Mouse (Mus musculus): ENCODE results near the gene Cdr2l. TPM values are rescaled to one million over a fixed set of nuclear protein-coding genes. Genes with fewer than 3 reads are reported as not detected.
"Not testable (repeated sequence)": the region's sequence is repeated elsewhere in the genome, so short reads cannot be mapped to it uniquely, and the experiment has no call there.

The Cdr2l gene
- polyA plus RNA-seq, 1 experiment from 2014 or later: 14.6 TPM

DNA sequence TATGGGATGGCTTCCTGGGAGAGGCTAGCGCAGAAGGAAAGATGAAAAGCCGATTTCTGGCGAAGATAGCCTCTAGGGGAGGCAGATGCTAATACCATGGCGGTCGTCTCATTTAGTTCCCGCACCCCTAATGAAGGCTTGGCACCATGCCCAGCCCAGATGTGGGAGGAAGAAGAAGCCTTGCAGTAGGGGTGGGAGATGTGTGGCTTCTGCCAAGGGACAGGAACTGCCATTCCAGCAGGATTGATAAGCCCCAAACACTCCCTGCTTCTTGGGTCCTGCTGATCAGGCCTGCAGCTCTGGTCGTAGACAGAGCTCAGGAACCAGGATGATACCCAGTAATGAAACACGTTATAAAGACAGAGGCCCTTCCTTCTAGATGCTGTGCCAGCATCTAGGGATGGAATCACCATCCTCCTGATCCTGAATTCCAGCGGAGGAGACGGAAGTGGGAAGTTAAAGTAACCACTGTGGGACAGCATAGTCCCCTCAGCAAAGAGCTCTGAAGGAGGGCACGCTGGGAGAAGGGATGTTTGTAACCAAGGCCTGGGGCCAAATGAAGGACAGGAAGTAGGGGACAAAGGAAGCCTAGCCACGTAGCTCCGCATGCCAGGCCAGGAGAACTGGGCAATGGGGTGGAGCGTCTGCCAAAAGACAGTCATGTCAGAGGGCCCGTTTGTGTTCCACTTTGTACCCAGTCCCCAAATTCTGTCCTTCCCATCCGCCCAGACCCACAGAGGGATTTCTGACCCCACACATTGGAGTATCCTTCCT is 2.2 kb downstream of the Cdr2l start:
- Histone ChIP-seq H3K27ac (replicated peaks; ENCODE audit: low read depth, low read length) (no peak overlapping the region), H3K27me3 (ENCODE audit: control insufficient read depth, insufficient read depth, low read length) (no peaks in the 10 kb centered on the region), H3K4me2 (ENCODE audit: low read depth, severe bottlenecking) (no peak overlapping the region), H3K9me3 (ENCODE audit: control insufficient read depth, low read length) (no peaks in the 10 kb centered on the region), H3K36me3 (ENCODE audit: control insufficient read depth, insufficient read depth, low read length) (no peaks in the 10 kb centered on the region), H3K4me1 (ENCODE audit: control insufficient read depth, insufficient read depth, low read length) (peaks cover 23% of the 10 kb centered on the region), H3K4me3 (ENCODE audit: low read depth, low read length) (no peak overlapping the region), H3K9ac (ENCODE audit: low read length) (no peak overlapping the region)
- WGBS: 68% methylated on average over 16 of the region's 16 CpGs
- DNase-seq (ENCODE audit: low spot score): no peak
- no peak for ATAC-seq (ENCODE audit: insufficient number of reproducible peaks, low FRiP score, low TSS enrichment, low read depth)

DNA sequence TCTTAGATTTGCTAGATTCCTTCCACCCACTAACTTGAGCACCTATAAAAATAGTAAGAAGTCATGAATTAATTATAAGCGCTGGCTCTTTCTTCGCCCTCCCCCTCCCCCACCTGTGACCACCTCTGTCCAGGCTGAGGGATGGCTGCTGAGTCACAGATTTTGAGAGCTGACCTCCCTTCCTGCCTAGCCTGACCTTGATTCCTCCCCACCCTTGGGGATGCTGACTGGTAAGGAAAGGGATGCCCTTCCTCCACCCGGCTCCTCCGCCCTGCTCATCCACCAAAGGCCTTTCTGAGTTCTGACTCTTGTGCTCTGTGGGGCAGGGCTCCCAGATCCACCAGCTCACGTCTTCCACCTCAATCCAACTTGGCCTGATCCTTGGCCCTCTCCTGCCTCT is 2.9 kb downstream of the Cdr2l start:
- Histone ChIP-seq H3K4me3 (ENCODE audit: low read depth, low read length) (no peak overlapping the region), H3K36me3 (ENCODE audit: control insufficient read depth, insufficient read depth, low read length) (no peaks in the 10 kb centered on the region), H3K9me3 (ENCODE audit: control insufficient read depth, low read length) (no peaks in the 10 kb centered on the region), H3K27me3 (ENCODE audit: control insufficient read depth, insufficient read depth, low read length) (no peaks in the 10 kb centered on the region), H3K4me2 (ENCODE audit: low read depth, severe bottlenecking) (no peak overlapping the region), H3K9ac (ENCODE audit: low read length) (no peak overlapping the region), H3K4me1 (ENCODE audit: control insufficient read depth, insufficient read depth, low read length) (peaks cover 23% of the 10 kb centered on the region), H3K27ac (replicated peaks; ENCODE audit: low read depth, low read length) (no peak overlapping the region)
- 76% methylated on average over 5 of the region's 5 CpGs for WGBS
- DNase-seq (ENCODE audit: low spot score) (no peak), ATAC-seq (ENCODE audit: insufficient number of reproducible peaks, low FRiP score, low TSS enrichment, low read depth) (no peak)

- ATAC-seq (ENCODE audit: insufficient number of reproducible peaks, low FRiP score, low TSS enrichment, low read depth); H3K4me2 ChIP-seq (ENCODE audit: low read depth, severe bottlenecking); H3K36me3 ChIP-seq (ENCODE audit: control insufficient read depth, insufficient read depth, low read length); H3K9ac ChIP-seq (ENCODE audit: low read length); H3K9me3 ChIP-seq (ENCODE audit: control insufficient read depth, low read length); H3K27me3 ChIP-seq (ENCODE audit: control insufficient read depth, insufficient read depth, low read length); DNase-seq (ENCODE audit: low spot score); H3K27ac ChIP-seq (replicated peaks; ENCODE audit: low read depth, low read length); H3K4me3 ChIP-seq (ENCODE audit: low read depth, low read length): not testable (repeated sequence)
- 82% methylated on average over 3 of the region's 3 CpGs for WGBS
- peaks cover 18% of the 10 kb centered on the region for H3K4me1 ChIP-seq (ENCODE audit: control insufficient read depth, insufficient read depth, low read length)
Observed at GRCm38 (mm10) chr11:115386859-115387258, 5.1 kb downstream of the Cdr2l start.

GRCm38 (mm10) chr11:115391358-115391757 is 9.6 kb downstream of the Cdr2l start:
- H3K9me3 ChIP-seq (ENCODE audit: control insufficient read depth, low read length): no peaks in the 10 kb centered on the region
- WGBS: 94% methylated on average over 7 of the region's 7 CpGs
- H3K4me2 ChIP-seq (ENCODE audit: low read depth, severe bottlenecking): no peak overlapping the region
- H3K4me1 ChIP-seq (ENCODE audit: control insufficient read depth, insufficient read depth, low read length): no peaks in the 10 kb centered on the region
- DNase-seq (ENCODE audit: low spot score) (no peak), ATAC-seq (ENCODE audit: insufficient number of reproducible peaks, low FRiP score, low TSS enrichment, low read depth) (no peak)
- no peak overlapping the region for H3K27ac ChIP-seq (replicated peaks; ENCODE audit: low read depth, low read length)
- no peak overlapping the region for H3K9ac ChIP-seq (ENCODE audit: low read length)
- no peak overlapping the region for H3K4me3 ChIP-seq (ENCODE audit: low read depth, low read length)
- no peaks in the 10 kb centered on the region for H3K27me3 ChIP-seq (ENCODE audit: control insufficient read depth, insufficient read depth, low read length)
- peaks cover 11% of the 10 kb centered on the region for H3K36me3 ChIP-seq (ENCODE audit: control insufficient read depth, insufficient read depth, low read length)

- H3K9me3 ChIP-seq (ENCODE audit: control insufficient read depth, low read length): no peaks in the 10 kb centered on the region
- no peak overlapping the region for H3K4me3 ChIP-seq (ENCODE audit: low read depth, low read length)
- ATAC-seq (ENCODE audit: insufficient number of reproducible peaks, low FRiP score, low TSS enrichment, low read depth) (no peak), DNase-seq (ENCODE audit: low spot score) (peak; percentile 36)
- 54% methylated on average over 34 of the region's 34 CpGs for WGBS
- no peak overlapping the region for H3K4me2 ChIP-seq (ENCODE audit: low read depth, severe bottlenecking)
- no peaks in the 10 kb centered on the region for H3K4me1 ChIP-seq (ENCODE audit: control insufficient read depth, insufficient read depth, low read length)
- H3K27ac ChIP-seq (replicated peaks; ENCODE audit: low read depth, low read length): no peak overlapping the region
- H3K9ac ChIP-seq (ENCODE audit: low read length): no peak overlapping the region
- H3K36me3 ChIP-seq (ENCODE audit: control insufficient read depth, insufficient read depth, low read length): peaks cover 11% of the 10 kb centered on the region
- H3K27me3 ChIP-seq (ENCODE audit: control insufficient read depth, insufficient read depth, low read length): no peaks in the 10 kb centered on the region
Observed at GRCm38 (mm10) chr11:115393721-115394325, 12.1 kb downstream of the Cdr2l start.

- Histone ChIP-seq H3K27me3 (ENCODE audit: control insufficient read depth, insufficient read depth, low read length) (no peaks in the 10 kb centered on the region), H3K36me3 (ENCODE audit: control insufficient read depth, insufficient read depth, low read length) (peaks cover 4% of the 10 kb centered on the region; the same call in 1 of the 2 replicates), H3K4me2 (ENCODE audit: low read depth, severe bottlenecking) (no peak overlapping the region), H3K9me3 (ENCODE audit: control insufficient read depth, low read length) (no peaks in the 10 kb centered on the region), H3K27ac (replicated peaks; ENCODE audit: low read depth, low read length) (no peak overlapping the region), H3K4me1 (ENCODE audit: control insufficient read depth, insufficient read depth, low read length) (no peaks in the 10 kb centered on the region), H3K4me3 (ENCODE audit: low read depth, low read length) (no peak overlapping the region), H3K9ac (ENCODE audit: low read length) (no peak overlapping the region)
- DNase-seq (ENCODE audit: low spot score) (no peak), ATAC-seq (ENCODE audit: insufficient number of reproducible peaks, low FRiP score, low TSS enrichment, low read depth) (no peak)
- 76% methylated on average over 7 of the region's 7 CpGs for WGBS
Observed at GRCm38 (mm10) chr11:115398085-115398484, 16.4 kb downstream of the Cdr2l start.

DNA sequence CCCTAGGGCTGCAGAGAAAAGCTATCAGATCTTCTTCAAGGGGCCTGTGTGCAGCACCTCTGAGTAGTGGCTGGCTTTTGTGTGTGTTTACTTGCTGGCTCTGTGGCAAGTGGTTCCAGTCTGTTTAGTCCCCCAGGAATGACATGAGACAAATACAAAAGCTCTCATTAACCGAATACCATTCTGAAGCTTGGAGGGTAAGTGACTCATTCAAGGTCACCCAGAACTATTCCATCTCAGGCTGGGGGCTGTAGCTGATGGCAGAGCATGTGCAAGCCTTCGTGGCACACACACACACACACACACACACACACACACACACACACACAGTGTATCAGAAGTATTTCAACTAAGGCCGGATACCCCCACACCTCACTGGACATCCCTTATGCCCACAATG is 18.4 kb downstream of the Cdr2l start:
- Histone ChIP-seq H3K9me3 (ENCODE audit: control insufficient read depth, low read length) (no peaks in the 10 kb centered on the region), H3K27ac (replicated peaks; ENCODE audit: low read depth, low read length) (no peak overlapping the region), H3K27me3 (ENCODE audit: control insufficient read depth, insufficient read depth, low read length) (no peaks in the 10 kb centered on the region), H3K36me3 (ENCODE audit: control insufficient read depth, insufficient read depth, low read length) (no peaks in the 10 kb centered on the region), H3K9ac (ENCODE audit: low read length) (no peak overlapping the region), H3K4me1 (ENCODE audit: control insufficient read depth, insufficient read depth, low read length) (no peaks in the 10 kb centered on the region), H3K4me2 (ENCODE audit: low read depth, severe bottlenecking) (no peak overlapping the region), H3K4me3 (ENCODE audit: low read depth, low read length) (no peak overlapping the region)
- ATAC-seq (ENCODE audit: insufficient number of reproducible peaks, low FRiP score, low TSS enrichment, low read depth) (no peak), DNase-seq (ENCODE audit: low spot score) (no peak)
- WGBS: 87% methylated on average over 3 of the region's 3 CpGs

DNA sequence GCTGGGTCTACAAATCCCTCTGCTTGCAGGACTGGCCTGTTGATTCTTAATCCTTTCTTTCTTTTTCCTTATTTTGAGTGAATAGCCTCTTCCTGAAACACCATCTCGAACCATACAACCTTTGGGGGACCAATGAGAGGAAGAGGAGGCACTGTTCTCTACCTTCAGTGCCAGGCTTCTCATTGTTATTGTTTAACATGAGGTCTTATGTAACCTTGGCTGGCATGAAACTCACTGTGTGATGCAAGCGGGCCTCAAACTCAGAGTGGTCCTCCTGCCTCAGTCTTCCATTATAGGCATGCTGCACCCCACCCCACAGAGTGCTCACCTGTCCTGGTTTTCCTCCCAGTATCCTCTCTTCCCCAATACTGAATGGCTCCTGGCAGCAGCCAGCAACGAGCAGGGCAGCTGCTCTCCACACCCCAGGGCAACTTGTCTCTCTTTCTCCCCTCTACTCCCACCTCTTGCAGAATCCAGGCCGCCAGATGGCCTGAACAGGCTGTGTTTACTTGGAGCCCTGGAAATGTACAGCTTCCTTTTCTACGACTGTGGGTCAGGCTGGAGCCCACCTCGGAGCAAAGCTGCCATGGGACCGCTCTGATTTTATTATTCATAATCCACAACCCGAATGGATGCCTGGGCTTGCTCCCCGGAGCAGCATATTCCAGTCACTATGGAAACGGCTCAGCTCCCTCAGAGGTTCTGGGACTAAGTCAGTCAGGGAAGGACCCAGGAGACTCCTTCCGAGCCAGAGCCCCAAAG is 19.1 kb downstream of the Cdr2l start:
- H3K4me2 ChIP-seq (ENCODE audit: low read depth, severe bottlenecking): no peak overlapping the region
- H3K9me3 ChIP-seq (ENCODE audit: control insufficient read depth, low read length): no peaks in the 10 kb centered on the region
- no peaks in the 10 kb centered on the region for H3K36me3 ChIP-seq (ENCODE audit: control insufficient read depth, insufficient read depth, low read length)
- no peaks in the 10 kb centered on the region for H3K27me3 ChIP-seq (ENCODE audit: control insufficient read depth, insufficient read depth, low read length)
- no peak overlapping the region for H3K4me3 ChIP-seq (ENCODE audit: low read depth, low read length)
- 58% methylated on average over 11 of the region's 11 CpGs for WGBS
- no peak overlapping the region for H3K27ac ChIP-seq (replicated peaks; ENCODE audit: low read depth, low read length)
- no peak for DNase-seq (ENCODE audit: low spot score)
- no peak overlapping the region for H3K9ac ChIP-seq (ENCODE audit: low read length)
- no peak for ATAC-seq (ENCODE audit: insufficient number of reproducible peaks, low FRiP score, low TSS enrichment, low read depth)
- H3K4me1 ChIP-seq (ENCODE audit: control insufficient read depth, insufficient read depth, low read length): no peaks in the 10 kb centered on the region
